Mouse (Mus musculus) heart, embryonic 16.5 days (tissue): ENCODE data around the gene Nhlrc3. TPM values are rescaled to one million over a fixed set of nuclear protein-coding genes. Genes with fewer than 3 reads are reported as not detected.

Experiments
- ATAC-seq: fragments of 200-750 bp; cut with Nextera tagmentation; replicated peaks from 2 replicates; pipeline ENCODE4 v1.8.0; 2017; ENCODE audit warnings: moderate number of reproducible peaks; ENCODE audit not compliant: insufficient read depth, low FRiP score; ENCODE audit errors: extremely low read depth
- H3K27ac ChIP-seq: fragments of 300-500 bp; sonication (generic); 2 replicates; pipeline ENCODE4 v1.5.1; 2014; ENCODE audit warnings: mild to moderate bottlenecking, low read length, control low read depth, moderate library complexity
- H3K27me3 ChIP-seq: fragments of 300-500 bp; sonication (generic); 2 replicates; pipeline ENCODE4 v1.6.1; 2014; ENCODE audit warnings: low read length, mixed read lengths; ENCODE audit not compliant: control insufficient read depth, insufficient read depth
- H3K36me3 ChIP-seq: fragments of 300-500 bp; sonication (generic); 2 replicates; pipeline ENCODE4 v1.6.1; 2014; ENCODE audit not compliant: control insufficient read depth, insufficient read depth
- H3K4me1 ChIP-seq: fragments of 300-500 bp; sonication (generic); 2 replicates; pipeline ENCODE4 v1.6.1; 2014; ENCODE audit warnings: low read length, mixed read lengths; ENCODE audit not compliant: control insufficient read depth, insufficient read depth
- H3K4me2 ChIP-seq: fragments of 300-500 bp; sonication (generic); 2 replicates; pipeline ENCODE4 v1.6.1; 2014; ENCODE audit warnings: low read depth, mild to moderate bottlenecking, control low read depth, low read length
- H3K4me3 ChIP-seq: fragments of 300-500 bp; sonication (generic); 2 replicates; pipeline ENCODE4 v1.5.1; 2014; ENCODE audit warnings: mild to moderate bottlenecking, control low read depth, low read length
- H3K9ac ChIP-seq: fragments of 300-500 bp; sonication (generic); 2 replicates; pipeline ENCODE4 v1.6.1; 2014; ENCODE audit warnings: low read length, control low read depth
- H3K9me3 ChIP-seq: fragments of 300-500 bp; sonication (generic); replicated peaks from 2 replicates; pipeline ENCODE4 v1.6.1; 2016; ENCODE audit warnings: low read length; ENCODE audit not compliant: control insufficient read depth
- WGBS: fragments of 180-500 bp; shearing (Covaris S2); extraction: QIAGEN DNeasy Blood & Tissue Kit; methylation state at CpG from one replicate; pipeline ENCODE4 v1.1.7; 2014; 5-methylcytosine and 5-hydroxymethylcytosine counted together
- polyA plus RNA-seq: library from polyadenylated mRNA; unstranded; fragments of >200 nt; fragmentation: Nextera tagmentation; extraction: Ambion mirVana; gene quantifications from 2 replicates; pipeline ENCODE4 v1.2.1, GENCODE M21; 2015

Gene Nhlrc3
- polyA plus RNA-seq: 6.0 and 6.4 TPM in 2 replicates

- Histone ChIP-seq H3K27ac (peak within 1 kb of the TSS; percentile 89), H3K9me3 (no peaks in the 10 kb centered on the region), H3K27me3 (no peaks in the 10 kb centered on the region), H3K36me3 (peaks cover 19% of the 10 kb centered on the region), H3K9ac (peak within 1 kb of the TSS; percentile 90), H3K4me2 (peak within 1 kb of the TSS; percentile 91), H3K4me3 (peak within 1 kb of the TSS; percentile 99), H3K4me1 (peaks cover 23% of the 10 kb centered on the region)
- ATAC-seq: peak; percentile 98
- WGBS: under 1% methylated on average over 47 of the region's 52 CpGs
These were observed at the start of gene Nhlrc3, which contains the start of gene Proser1 for GRCm38 (mm10) chr3:53463046-53463764. Gene Nhlrc3 (minus strand): TSS chr3:53463332. Gene Proser1 (plus strand): TSS chr3:53463666.

- no peak for ATAC-seq
- Histone ChIP-seq H3K9ac (no peak overlapping the region), H3K4me1 (no peaks in the 10 kb centered on the region), H3K36me3 (no peaks in the 10 kb centered on the region), H3K4me3 (no peak overlapping the region), H3K27me3 (no peaks in the 10 kb centered on the region; the same call in 1 of the 2 replicates), H3K4me2 (no peak overlapping the region), H3K9me3 (no peaks in the 10 kb centered on the region), H3K27ac (no peak overlapping the region)
- WGBS: 55% methylated on average over 6 of the region's 6 CpGs
These were observed 39.3 kb upstream of the Nhlrc3 start for GRCm38 (mm10) chr3:53502428-53502827.

GRCm38 (mm10) chr3:53498351-53498905 lies 35.3 kb upstream of the Nhlrc3 start:
- Histone ChIP-seq H3K4me1 (no peaks in the 10 kb centered on the region), H3K4me3 (no peak overlapping the region), H3K4me2 (no peak overlapping the region), H3K9me3 (no peaks in the 10 kb centered on the region), H3K9ac (no peak overlapping the region), H3K27me3 (no peaks in the 10 kb centered on the region; the same call in 1 of the 2 replicates), H3K36me3 (no peaks in the 10 kb centered on the region), H3K27ac (no peak overlapping the region)
- no peak for ATAC-seq
- WGBS: 65% methylated on average over 6 of the region's 6 CpGs

- H3K36me3 ChIP-seq: no peaks in the 10 kb centered on the region
- no peaks in the 10 kb centered on the region for H3K9me3 ChIP-seq
- H3K9ac ChIP-seq: peak within 1 kb of the TSS; percentile 31
- H3K27me3 ChIP-seq: no peaks in the 10 kb centered on the region
- no peak within 1 kb of the TSS for H3K4me3 ChIP-seq
- ATAC-seq: no peak
- 78% methylated on average over 6 of the region's 6 CpGs for WGBS
- H3K27ac ChIP-seq: no peak within 1 kb of the TSS; the same call in 1 of the 2 replicates
- H3K4me1 ChIP-seq: peaks cover 12% of the 10 kb centered on the region
- H3K4me2 ChIP-seq: no peak within 1 kb of the TSS
These were observed 25.2 kb upstream of the Nhlrc3 start, which contains the start of gene Stoml3 for GRCm38 (mm10) chr3:53488353-53488752. Gene Stoml3 (plus strand): TSS chr3:53488653.

- peak; percentile 80 for ATAC-seq
- Histone ChIP-seq H3K4me3 (no peak overlapping the region), H3K9me3 (no peaks in the 10 kb centered on the region), H3K27ac (peak overlapping the region; percentile 61), H3K4me1 (peaks cover 12% of the 10 kb centered on the region), H3K9ac (peak overlapping the region; percentile 31), H3K4me2 (peak overlapping the region; percentile 12; the same call in 1 of the 2 replicates), H3K27me3 (no peaks in the 10 kb centered on the region), H3K36me3 (peaks cover 2% of the 10 kb centered on the region)
- 47% methylated on average over 9 of the region's 9 CpGs for WGBS
These were observed 24.0 kb upstream of the Nhlrc3 start for GRCm38 (mm10) chr3:53486996-53487576.

GRCm38 (mm10) chr3:53486561-53486960 lies 23.4 kb upstream of the Nhlrc3 start:
- no peaks in the 10 kb centered on the region for H3K27me3 ChIP-seq
- H3K4me1 ChIP-seq: peaks cover 12% of the 10 kb centered on the region
- peaks cover 6% of the 10 kb centered on the region for H3K36me3 ChIP-seq
- H3K9ac ChIP-seq: no peak overlapping the region
- H3K27ac ChIP-seq: peak overlapping the region; percentile 61
- no peak overlapping the region for H3K4me2 ChIP-seq
- H3K4me3 ChIP-seq: no peak overlapping the region
- ATAC-seq: peak; percentile 49; the same call in 1 of the 2 replicates
- WGBS: 56% methylated on average over 10 of the region's 10 CpGs
- no peaks in the 10 kb centered on the region for H3K9me3 ChIP-seq

GRCm38 (mm10) chr3:53483414-53484059 lies 20.4 kb upstream of the Nhlrc3 start:
- Histone ChIP-seq H3K4me3 (no peak overlapping the region), H3K27ac (no peak overlapping the region), H3K4me1 (peaks cover 12% of the 10 kb centered on the region), H3K27me3 (no peaks in the 10 kb centered on the region), H3K9me3 (no peaks in the 10 kb centered on the region), H3K36me3 (peaks cover 27% of the 10 kb centered on the region), H3K4me2 (no peak overlapping the region), H3K9ac (no peak overlapping the region)
- WGBS: 74% methylated on average over 8 of the region's 8 CpGs
- no peak for ATAC-seq

- Histone ChIP-seq H3K4me3 (no peak overlapping the region), H3K9me3 (no peaks in the 10 kb centered on the region), H3K27me3 (no peaks in the 10 kb centered on the region), H3K36me3 (peaks cover 58% of the 10 kb centered on the region), H3K4me2 (no peak overlapping the region), H3K9ac (no peak overlapping the region), H3K4me1 (no peaks in the 10 kb centered on the region), H3K27ac (no peak overlapping the region)
- 95% methylated on average over 30 of the region's 30 CpGs for WGBS
- ATAC-seq: no peak
These were observed 15.4 kb upstream of the Nhlrc3 start for GRCm38 (mm10) chr3:53478419-53479046.
